Mouse (Mus musculus): Measurements from ENCODE around the gene Ascc2. TPM values are rescaled to one million over a fixed set of nuclear protein-coding genes. Genes with fewer than 3 reads are reported as not detected.
A peak's percentile ranks its signal among the peaks of the same experiment; 100 is the strongest.
"Not testable (repeated sequence)": the region's sequence is repeated elsewhere in the genome, so short reads cannot be mapped to it uniquely, and the experiment has no call there.

The Ascc2 gene
- polyA plus RNA-seq, 1 experiment from 2014 or later, result 35.9 TPM

- no peak overlapping the region for H3K4me3 ChIP-seq
- no peak for DNase-seq (ENCODE audit: low spot score)
- no peaks in the 10 kb centered on the region for H3K36me3 ChIP-seq
- H3K4me1 ChIP-seq (replicated peaks), result no peaks in the 10 kb centered on the region
- no peaks in the 10 kb centered on the region for H3K9me3 ChIP-seq
- WGBS, result 96% methylated on average over 11 of the region's 11 CpGs
- H3K27me3 ChIP-seq (ENCODE audit: insufficient read depth, poor library complexity, severe bottlenecking), result no peaks in the 10 kb centered on the region
- H3K27ac ChIP-seq, result no peak overlapping the region
Measured at GRCm38 (mm10) chr11:4692162-4692561, 54.6 kb downstream of the Ascc2 start.

GRCm38 (mm10) chr11:4697043-4697983, 59.8 kb downstream of the Ascc2 start:
- WGBS, result 67% methylated on average over 7 of the region's 7 CpGs
- Histone ChIP-seq H3K4me1 (replicated peaks) (no peaks in the 10 kb centered on the region), H3K4me3 (no peak overlapping the region), H3K36me3 (peaks cover 29% of the 10 kb centered on the region), H3K9me3 (no peaks in the 10 kb centered on the region), H3K27me3 (ENCODE audit: insufficient read depth, poor library complexity, severe bottlenecking) (no peaks in the 10 kb centered on the region), H3K27ac (no peak overlapping the region)
- DNase-seq (ENCODE audit: low spot score), result no peak

DNA sequence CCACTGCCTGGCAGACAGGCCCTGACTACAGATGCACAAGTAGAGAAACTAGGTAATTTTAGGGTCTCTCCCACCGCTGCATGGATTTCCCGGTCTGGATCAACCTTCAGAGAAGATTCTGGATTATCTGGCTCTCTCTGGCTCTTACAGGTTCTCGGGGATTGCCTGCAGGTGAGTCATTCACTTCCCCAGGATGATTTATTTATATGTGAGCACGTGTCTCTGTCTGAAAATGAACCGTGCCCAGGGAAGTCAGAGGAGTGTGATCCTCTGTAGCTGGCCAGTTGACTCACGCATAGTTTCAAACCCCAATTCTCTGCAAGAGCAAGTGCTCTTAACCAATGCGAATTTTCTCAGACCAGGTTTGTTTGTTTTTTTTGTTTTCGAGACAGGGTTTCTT, 63.2 kb downstream of the Ascc2 start:
- H3K9me3 ChIP-seq, result no peaks in the 10 kb centered on the region
- peaks cover 33% of the 10 kb centered on the region for H3K36me3 ChIP-seq
- H3K4me1 ChIP-seq (replicated peaks), result peaks cover 18% of the 10 kb centered on the region
- no peak for DNase-seq (ENCODE audit: low spot score)
- WGBS, result 87% methylated on average over 8 of the region's 8 CpGs
- no peak overlapping the region for H3K4me3 ChIP-seq
- H3K27me3 ChIP-seq (ENCODE audit: insufficient read depth, poor library complexity, severe bottlenecking), result no peaks in the 10 kb centered on the region
- H3K27ac ChIP-seq, result no peak overlapping the region

GRCm38 (mm10) chr11:4703688-4704071, 66.1 kb downstream of the Ascc2 start:
- no peaks in the 10 kb centered on the region for H3K27me3 ChIP-seq (ENCODE audit: insufficient read depth, poor library complexity, severe bottlenecking)
- H3K9me3 ChIP-seq, result no peaks in the 10 kb centered on the region
- peaks cover 18% of the 10 kb centered on the region for H3K4me1 ChIP-seq (replicated peaks)
- H3K27ac ChIP-seq, result peak overlapping the region; percentile 87
- DNase-seq (ENCODE audit: low spot score), result no peak
- peak overlapping the region; percentile 68 for H3K4me3 ChIP-seq
- H3K36me3 ChIP-seq, result peaks cover 33% of the 10 kb centered on the region
- WGBS, result 6% methylated on average over 12 of the region's 12 CpGs

DNA sequence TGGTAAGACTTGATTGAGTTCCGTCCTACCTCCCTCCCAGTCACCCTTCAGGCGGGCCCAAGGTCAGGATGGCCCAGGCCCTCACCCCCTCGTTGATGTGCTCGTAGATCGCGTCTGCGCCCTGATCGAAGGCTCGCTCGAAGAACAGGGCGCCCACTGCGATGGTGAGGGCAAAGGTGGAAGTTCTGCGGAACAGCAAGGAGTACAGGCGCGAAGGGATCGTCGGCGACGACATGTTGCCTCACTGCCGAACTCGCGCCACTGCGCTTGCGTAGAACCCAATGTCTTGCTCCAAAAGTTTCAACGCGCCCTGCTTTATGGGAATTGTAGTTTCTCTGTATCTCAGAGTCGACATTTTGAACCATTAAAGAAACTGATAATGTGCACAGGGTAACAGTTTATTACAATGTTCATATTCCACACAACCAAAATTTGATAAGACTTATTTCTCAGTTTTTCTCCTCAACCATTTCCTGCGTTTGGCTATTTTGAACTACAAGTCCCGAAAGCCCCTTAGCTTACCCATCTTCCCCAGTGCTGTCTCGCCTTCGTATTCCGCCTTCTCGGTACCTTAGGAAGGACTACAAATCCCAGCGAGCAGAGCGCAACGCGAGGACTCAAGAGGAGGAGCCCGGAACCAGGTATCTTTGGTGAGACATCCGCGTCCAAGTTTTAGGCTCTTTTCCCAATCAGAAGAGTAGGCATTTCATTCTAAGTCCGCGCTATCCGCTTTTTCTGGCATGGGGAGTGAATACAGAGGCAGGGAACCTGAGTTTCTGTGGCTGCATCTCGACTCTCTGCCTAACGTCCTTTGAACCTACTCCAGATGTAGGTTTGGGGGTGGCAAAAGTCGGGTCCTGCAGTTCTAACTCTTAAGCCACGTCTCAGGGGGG, 66.8 kb downstream of the Ascc2 start, which contains the start of the genes Uqcr10 and Zmat5:
Gene Uqcr10 (minus strand): TSS at position 271 of the 893 bp plus-strand sequence.
Gene Zmat5 (plus strand): TSS at position 607 of the 893 bp plus-strand sequence.
- Histone ChIP-seq H3K27me3 (ENCODE audit: insufficient read depth, poor library complexity, severe bottlenecking) (no peaks in the 10 kb centered on the region), H3K36me3 (peaks cover 33% of the 10 kb centered on the region), H3K27ac (peak within 1 kb of the TSS; percentile 87), H3K4me3 (peak within 1 kb of the TSS; percentile 68), H3K9me3 (no peaks in the 10 kb centered on the region), H3K4me1 (replicated peaks) (peaks cover 18% of the 10 kb centered on the region)
- WGBS, result under 1% methylated on average over 47 of the region's 47 CpGs
- DNase-seq (ENCODE audit: low spot score), result peak; percentile 91

GRCm38 (mm10) chr11:4705178-4705577, 67.6 kb downstream of the Ascc2 start:
- H3K27ac ChIP-seq, result peak overlapping the region; percentile 87; the same call in 1 of the 2 replicates
- 10% methylated on average over 4 of the region's 4 CpGs for WGBS
- no peak for DNase-seq (ENCODE audit: low spot score)

DNA sequence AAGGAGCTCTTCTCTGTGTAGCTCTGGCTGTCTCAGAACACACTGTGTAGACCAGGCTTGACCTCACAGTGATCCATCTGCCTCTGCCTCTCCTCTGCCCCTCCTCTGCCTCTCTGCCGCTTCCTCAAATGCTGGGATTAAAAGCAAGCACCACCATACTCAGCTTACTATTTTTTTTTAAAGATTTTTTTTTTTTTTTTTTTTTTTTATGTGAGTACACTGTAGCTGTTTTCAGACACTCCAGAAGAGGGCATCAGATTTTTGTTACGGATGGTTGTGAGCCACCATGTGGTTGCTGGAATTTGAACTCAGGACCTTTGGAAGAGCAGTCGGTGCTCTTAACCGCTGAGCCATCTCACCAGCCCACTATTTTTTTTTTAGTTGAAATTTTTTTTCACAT, 72.6 kb downstream of the Ascc2 start:
- not testable (repeated sequence) for H3K36me3 ChIP-seq; H3K4me1 ChIP-seq (replicated peaks); DNase-seq (ENCODE audit: low spot score); H3K9me3 ChIP-seq; H3K27me3 ChIP-seq (ENCODE audit: insufficient read depth, poor library complexity, severe bottlenecking); H3K27ac ChIP-seq; H3K4me3 ChIP-seq
- 89% methylated on average over 4 of the region's 4 CpGs for WGBS

More at GRCm38 (mm10) chr11:4705178-4705577, 67.6 kb downstream of the Ascc2 start:
- Histone ChIP-seq H3K4me1 (replicated peaks) (peaks cover 18% of the 10 kb centered on the region), H3K4me3 (peak overlapping the region; percentile 68), H3K27me3 (ENCODE audit: insufficient read depth, poor library complexity, severe bottlenecking) (no peaks in the 10 kb centered on the region), H3K9me3 (no peaks in the 10 kb centered on the region), H3K36me3 (peaks cover 25% of the 10 kb centered on the region)

DNA sequence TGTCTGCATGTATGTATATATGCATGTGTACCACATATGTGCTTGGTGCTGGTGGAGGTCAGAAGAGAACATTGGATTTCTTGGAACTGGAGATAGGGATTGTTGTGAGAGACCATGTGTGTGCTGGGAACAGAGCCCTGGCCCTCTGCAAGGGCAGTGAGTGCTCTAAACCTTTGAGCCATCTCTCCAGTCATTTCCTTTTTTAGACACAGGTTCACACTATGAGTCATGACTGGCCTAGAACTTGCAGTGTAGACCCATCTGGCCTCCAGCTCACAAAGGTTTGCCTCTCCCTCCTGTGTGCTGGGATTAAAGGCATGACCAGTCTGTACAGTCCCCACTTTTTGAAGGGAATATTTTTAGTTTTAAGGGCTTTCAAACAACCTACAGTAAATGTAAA, 75.3 kb downstream of the Ascc2 start:
- no peaks in the 10 kb centered on the region for H3K36me3 ChIP-seq
- no peaks in the 10 kb centered on the region for H3K4me1 ChIP-seq (replicated peaks)
- DNase-seq (ENCODE audit: low spot score), result no peak
- H3K27me3 ChIP-seq (ENCODE audit: insufficient read depth, poor library complexity, severe bottlenecking), result no peaks in the 10 kb centered on the region
- H3K9me3 ChIP-seq, result no peaks in the 10 kb centered on the region
- no peak overlapping the region for H3K4me3 ChIP-seq
- no peak overlapping the region for H3K27ac ChIP-seq

DNA sequence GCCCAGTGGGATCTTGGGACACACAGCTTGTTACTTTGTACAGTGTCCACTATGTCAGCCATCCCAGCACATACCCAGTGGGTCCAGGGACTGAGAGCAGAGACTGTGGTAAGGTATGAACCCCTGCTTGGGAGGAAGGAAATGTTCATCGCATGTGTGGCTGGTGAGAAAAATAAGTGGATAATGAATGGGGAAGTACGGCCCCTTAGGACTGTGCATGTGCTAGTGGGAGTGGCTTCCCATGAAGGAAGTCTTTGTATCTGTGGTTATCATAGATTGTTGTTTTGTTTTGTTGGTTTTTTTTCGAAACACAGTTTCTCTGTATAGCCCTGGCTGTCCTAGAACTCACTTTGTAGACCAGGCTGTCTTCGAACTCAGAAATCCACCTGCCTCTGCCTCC, 77.2 kb downstream of the Ascc2 start:
- no peaks in the 10 kb centered on the region for H3K27me3 ChIP-seq (ENCODE audit: insufficient read depth, poor library complexity, severe bottlenecking)
- 88% methylated on average over 4 of the region's 4 CpGs for WGBS
- no peak overlapping the region for H3K27ac ChIP-seq
- no peak for DNase-seq (ENCODE audit: low spot score)
- H3K4me3 ChIP-seq, result no peak overlapping the region
- H3K36me3 ChIP-seq, result no peaks in the 10 kb centered on the region
- no peaks in the 10 kb centered on the region for H3K9me3 ChIP-seq
- peaks cover 3% of the 10 kb centered on the region for H3K4me1 ChIP-seq (replicated peaks)

GRCm38 (mm10) chr11:4715596-4715995, 78.0 kb downstream of the Ascc2 start:
- Histone ChIP-seq H3K4me1 (replicated peaks) (peaks cover 9% of the 10 kb centered on the region), H3K27me3 (ENCODE audit: insufficient read depth, poor library complexity, severe bottlenecking) (no peaks in the 10 kb centered on the region), H3K36me3 (no peaks in the 10 kb centered on the region), H3K9me3 (no peaks in the 10 kb centered on the region), H3K4me3 (no peak overlapping the region), H3K27ac (no peak overlapping the region)
- WGBS, result 88% methylated on average over 4 of the region's 4 CpGs
- DNase-seq (ENCODE audit: low spot score), result no peak

- Histone ChIP-seq H3K36me3 (no peaks in the 10 kb centered on the region), H3K4me3 (no peak overlapping the region), H3K4me1 (replicated peaks) (peaks cover 14% of the 10 kb centered on the region), H3K9me3 (no peaks in the 10 kb centered on the region), H3K27me3 (ENCODE audit: insufficient read depth, poor library complexity, severe bottlenecking) (no peaks in the 10 kb centered on the region), H3K27ac (no peak overlapping the region)
- WGBS, result 90% methylated on average over 5 of the region's 5 CpGs
- no peak for DNase-seq (ENCODE audit: low spot score)
Measured at GRCm38 (mm10) chr11:4716530-4717236, 79.1 kb downstream of the Ascc2 start.

- peaks cover 13% of the 10 kb centered on the region for H3K36me3 ChIP-seq
- H3K4me3 ChIP-seq, result no peak overlapping the region
- WGBS, result 86% methylated on average over 5 of the region's 5 CpGs
Measured at GRCm38 (mm10) chr11:4718548-4718947, 81.0 kb downstream of the Ascc2 start.

More at GRCm38 (mm10) chr11:4718548-4718947, 81.0 kb downstream of the Ascc2 start:
- DNase-seq (ENCODE audit: low spot score), result no peak
- Histone ChIP-seq H3K27ac (no peak overlapping the region), H3K27me3 (ENCODE audit: insufficient read depth, poor library complexity, severe bottlenecking) (no peaks in the 10 kb centered on the region), H3K9me3 (no peaks in the 10 kb centered on the region), H3K4me1 (replicated peaks) (peaks cover 14% of the 10 kb centered on the region)
